Mouse (Mus musculus) heart, postnatal 10 days (tissue): ENCODE results near the gene Pepd. TPM values are rescaled to one million over a fixed set of nuclear protein-coding genes. Genes with fewer than 3 reads are reported as not detected.
"Not testable (repeated sequence)": the region's sequence is repeated elsewhere in the genome, so short reads cannot be mapped to it uniquely, and the experiment has no call there.

ENCODE experiments used
- DNase-seq, 2 experiments: peaks; one replicate each; pipeline ENCODE4 v3.0.0; 2021
- intact Hi-C: fragments of 180-260 bp; cut with DNase I; formaldehyde crosslinking; loops from one replicate; pipeline ENCODE4 v1.15.1; 2025
- total RNA-seq, 2 experiments: library from RNA; stranded (reverse); gene quantifications; 2 replicates each; pipeline ENCODE4 v1.2.3; 2021

Gene Pepd
- total RNA-seq, 2 experiments from 2014 or later: 26.3 to 27.6 TPM

DNA sequence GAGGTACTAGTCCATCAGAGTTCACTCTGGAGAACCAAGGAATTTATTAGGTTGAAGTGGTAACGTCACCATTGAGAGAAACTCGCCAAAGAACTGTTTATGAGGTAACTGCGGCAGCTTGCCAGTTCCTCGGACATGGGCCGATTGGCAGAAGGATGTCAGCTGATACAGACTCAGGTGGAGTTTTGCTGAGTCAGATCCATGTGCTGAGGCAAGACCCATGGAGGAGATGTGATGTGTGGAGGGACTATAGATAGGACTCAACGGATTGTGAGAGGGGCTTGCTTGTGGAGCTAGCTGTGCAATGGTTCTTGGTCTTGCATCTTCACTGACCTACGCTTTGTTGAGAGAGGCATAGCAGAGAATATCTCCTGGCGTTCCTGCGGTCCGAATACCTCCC, 69.6 kb downstream of the Pepd start:
- no peak for DNase-seq
- intact Hi-C loops: no loop called here

DNA sequence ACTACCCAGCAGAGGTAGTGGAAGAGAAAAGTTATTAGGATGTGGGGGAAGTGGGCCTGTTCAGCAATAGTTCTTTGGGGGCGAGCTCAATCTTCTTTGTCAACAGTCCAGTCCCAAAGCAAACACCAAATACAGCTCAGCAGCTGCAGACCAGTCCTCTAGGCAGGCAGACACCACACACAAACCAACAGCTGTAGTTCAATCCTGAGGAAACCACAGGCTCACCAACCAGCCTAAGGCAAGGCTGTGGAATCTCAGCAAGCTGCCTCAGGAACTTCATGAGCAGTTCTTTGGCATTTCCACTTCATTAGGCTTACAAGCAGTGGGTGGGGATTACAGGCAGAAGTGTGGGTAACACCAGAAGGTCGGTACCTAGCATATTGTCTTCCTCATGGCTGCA, 70.2 kb downstream of the Pepd start:
- DNase-seq, intact Hi-C loops: not testable (repeated sequence)

DNA sequence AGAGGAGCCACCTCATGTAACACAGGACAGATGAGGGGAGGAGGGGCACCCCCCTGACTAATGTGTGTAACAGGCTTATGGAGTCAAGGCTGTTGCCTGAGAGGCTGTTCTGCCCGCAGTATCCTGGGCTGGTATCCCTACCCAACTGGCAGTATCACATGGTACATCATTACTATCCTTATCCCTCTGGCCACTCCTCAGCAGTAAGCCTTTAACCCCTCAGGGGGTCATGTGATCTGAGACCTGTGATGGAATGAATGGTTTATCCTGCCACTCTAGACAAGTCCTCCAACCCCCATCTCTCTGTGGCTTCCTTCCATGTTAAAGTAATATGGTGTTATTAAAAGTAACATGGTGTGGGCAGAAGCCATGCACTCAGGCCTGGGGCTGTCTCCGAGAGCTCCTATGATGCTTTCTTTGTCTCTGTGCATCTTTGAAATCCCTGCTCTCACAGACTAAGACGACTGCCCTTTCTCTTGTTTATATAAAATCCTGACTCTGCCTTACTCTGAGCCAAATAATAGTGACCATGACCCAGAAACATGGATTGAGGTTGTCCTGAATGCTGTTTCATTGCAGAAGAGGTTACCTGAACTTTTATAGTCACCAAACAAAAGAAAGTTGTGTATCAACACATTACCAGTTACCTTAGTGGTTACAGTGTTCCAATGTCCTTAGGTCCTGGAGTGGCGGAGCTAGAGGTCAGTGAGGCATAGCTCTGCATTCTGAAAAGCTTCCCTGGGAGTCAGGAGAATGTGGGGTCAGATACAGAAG, 71.7 kb downstream of the Pepd start:
- intact Hi-C loops: no loop called here
- DNase-seq: no peak

DNA sequence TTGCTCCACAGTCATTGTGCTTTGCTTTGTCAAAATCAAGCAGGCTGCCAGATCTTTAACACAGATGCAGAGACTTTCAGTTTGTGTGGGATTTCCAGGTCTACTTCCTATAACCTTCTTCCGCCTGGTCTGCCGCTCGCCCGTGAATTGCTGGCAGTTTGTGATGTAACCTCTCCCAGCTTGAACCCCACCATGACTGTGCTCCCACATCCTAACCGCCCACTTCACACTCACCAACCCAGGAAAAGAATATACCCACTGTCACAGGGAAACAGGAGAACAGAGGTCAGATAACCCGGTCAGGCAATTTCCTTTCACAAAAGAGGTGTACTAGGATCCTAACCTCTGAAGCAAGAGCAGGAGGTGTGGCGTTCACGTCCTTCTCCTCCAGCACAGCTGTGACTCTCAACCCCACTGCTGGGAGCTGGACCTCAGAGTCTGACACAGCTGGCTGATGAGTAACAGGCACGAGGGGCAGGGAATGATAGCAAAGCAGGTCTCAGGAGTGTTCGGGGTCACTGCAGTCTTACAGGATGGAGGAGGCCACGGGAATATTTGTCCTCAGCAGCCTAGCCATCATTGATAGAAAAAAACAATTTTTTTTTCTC, 72.5 kb downstream of the Pepd start:
- DNase-seq: peak; percentile 16 to 35
- intact Hi-C loops: no loop called here

DNA sequence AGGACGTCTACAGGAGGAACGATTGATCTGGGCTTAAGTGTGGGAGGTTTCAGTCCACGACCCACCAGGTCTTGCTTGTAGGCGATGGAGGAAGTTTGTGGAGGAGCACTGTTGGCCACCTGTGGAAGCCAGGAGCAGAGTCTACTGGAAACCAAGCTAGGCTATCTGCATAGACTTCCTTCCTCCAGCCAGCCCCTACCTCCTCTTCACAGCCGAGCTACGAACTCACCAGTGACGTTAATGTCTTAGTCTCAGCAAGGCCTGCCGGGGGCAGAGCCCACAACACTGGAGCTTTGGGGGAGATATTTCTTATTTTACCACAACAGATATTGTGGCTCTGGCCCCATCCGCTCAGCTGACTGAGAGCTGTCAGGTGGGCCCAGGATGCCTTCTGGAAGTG, 73.0 kb downstream of the Pepd start:
- DNase-seq: peak in 1 of 2 experiments; percentile 4
- intact Hi-C loops: no loop called here

DNA sequence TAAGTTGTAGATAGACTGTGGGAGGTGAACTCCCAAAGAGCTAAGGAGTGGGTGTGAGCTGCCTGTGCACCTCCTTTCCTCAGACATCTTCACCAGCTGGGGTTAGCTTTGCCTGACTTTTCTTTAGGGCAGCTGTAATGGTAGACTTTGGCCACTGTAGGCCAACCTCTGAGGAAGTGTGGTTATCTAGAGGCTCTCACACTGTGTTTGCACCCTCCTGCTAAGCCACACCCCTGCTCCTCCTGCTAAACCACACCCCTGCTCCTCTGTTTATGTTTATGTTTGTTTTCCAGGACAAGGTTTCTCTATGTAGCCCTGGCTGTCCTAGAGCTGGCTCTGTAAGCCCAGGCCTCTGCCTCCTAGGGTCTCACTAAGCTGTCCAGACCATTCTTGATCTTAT, 73.5 kb downstream of the Pepd start:
- no peak for DNase-seq

DNA sequence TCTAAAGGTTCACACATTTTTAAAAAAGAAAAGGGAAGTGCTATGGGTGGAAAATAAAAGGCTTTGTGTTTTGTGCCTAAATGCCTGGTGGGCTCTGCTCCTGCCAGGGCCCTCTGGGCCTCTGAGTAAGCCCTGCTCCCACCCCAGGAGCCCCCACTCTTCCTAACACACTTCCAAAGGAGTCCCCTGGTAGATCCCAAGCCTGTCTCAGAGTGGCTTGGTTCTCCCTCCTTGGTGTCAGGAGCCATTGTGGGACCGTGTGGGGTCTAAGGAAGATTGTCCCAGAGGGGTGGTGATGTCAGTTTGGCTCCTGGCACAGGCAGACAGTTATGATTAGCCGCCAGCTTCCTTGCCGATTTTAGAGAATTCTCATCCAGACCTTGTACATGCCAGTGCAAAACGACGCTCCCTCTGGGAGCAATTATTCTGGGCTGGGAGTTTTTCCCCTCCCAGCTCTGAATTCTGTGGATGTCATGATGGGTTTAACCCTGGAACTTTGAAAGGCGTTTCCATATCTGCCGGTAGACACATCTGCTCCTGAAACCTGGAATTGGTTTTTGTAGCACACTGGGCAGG, 74.5 kb downstream of the Pepd start:
- peak in 1 of 2 experiments; percentile 8 for DNase-seq
- intact Hi-C loops: no loop called here

More for the DNA sequence above, 73.5 kb downstream of the Pepd start:
- intact Hi-C loops: no loop called here

DNA sequence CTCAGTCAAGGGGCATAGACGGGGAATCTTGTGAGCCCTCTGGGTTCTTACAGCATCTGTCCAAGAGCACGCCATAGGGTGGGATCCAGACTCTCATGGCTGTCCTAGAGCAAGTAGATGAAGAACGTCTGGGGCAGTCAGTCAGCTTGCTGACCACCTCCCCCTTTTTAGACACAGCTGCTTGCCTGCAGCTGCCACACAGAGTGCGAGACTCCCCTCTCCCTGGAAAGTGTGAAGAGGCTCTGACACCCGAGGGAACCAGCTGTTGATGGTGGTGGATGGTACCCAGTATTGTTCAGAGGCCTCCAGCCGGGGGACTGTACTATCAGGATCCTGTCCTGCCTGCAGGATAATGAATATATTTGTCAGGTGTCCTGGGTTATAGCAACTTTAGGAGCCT, 75.1 kb downstream of the Pepd start:
- intact Hi-C loops: no loop called here
- DNase-seq: no peak

DNA sequence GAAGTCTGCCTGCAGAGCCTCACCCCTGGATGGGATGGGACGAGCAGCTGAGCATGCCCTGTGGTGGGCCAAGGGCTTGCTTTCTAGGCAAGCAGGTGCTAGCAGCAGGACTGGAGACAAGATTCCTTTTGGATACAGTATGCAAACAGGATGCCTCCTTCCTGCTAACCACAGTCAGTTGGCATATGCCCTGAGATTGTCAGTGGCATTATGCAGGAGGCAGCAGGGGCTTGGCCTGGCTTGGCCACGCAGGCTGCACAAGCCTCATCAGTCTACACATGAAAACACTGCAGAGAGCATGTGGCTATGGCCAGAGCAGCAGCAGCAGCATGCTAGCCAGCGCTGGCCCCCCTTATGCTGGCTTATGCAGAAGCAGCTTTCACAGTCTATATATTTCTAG, 76.3 kb downstream of the Pepd start:
- no peak for DNase-seq
- intact Hi-C loops: no loop called here

DNA sequence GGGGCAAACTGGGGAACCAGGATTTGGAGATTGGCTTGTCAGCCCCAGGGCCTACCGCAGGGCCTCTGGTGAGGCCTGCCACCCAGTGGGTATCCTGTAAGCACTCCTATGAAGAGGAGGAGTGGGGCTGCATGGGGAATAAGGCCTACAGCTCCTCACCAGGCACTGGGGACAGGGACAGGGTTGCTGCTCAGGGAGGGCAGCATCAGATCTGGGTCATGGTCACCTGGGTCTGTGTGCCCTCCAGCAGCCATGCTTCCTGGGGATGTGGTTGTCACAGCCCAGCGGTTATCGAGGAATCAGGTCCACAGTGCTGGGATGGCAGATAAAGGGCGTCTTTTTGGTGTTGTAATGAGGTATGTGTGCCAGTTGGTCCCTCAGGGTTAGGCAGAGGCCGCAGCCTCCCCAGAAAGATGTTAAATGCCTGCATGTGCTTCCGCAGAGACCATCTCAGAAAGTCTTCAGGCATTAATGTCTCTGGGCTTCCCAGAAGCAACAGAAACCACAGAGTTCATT, 79.6 kb downstream of the Pepd start:
- no peak for DNase-seq
- intact Hi-C loops: loop anchor here (10.0 kb wide), 1 partner anchor 137 kb away; no protein-coding TSS in a partner anchor

DNA sequence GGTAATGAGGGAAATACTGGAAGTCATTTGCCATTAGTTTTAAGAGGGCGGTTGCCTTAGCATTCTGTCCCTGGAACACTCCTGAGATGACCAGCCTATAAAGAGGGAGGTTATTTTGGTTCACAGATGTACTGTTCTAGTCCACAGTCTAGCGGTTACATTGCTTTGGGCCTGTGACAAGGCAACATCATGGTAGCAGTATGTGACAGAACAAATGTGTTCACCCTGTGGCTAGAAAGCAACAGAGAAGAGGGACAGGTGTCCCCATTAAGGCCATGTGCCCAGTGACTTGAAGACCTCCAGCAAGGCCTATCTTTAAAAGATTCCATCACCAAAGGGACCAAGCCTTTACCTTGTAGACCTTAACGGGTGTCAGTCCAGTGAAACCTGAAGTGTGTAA, 80.6 kb downstream of the Pepd start:
- DNase-seq: no peak
- intact Hi-C loops: loop anchor here (10.0 kb wide), 1 partner anchor 138 kb away; no protein-coding TSS in a partner anchor

DNA sequence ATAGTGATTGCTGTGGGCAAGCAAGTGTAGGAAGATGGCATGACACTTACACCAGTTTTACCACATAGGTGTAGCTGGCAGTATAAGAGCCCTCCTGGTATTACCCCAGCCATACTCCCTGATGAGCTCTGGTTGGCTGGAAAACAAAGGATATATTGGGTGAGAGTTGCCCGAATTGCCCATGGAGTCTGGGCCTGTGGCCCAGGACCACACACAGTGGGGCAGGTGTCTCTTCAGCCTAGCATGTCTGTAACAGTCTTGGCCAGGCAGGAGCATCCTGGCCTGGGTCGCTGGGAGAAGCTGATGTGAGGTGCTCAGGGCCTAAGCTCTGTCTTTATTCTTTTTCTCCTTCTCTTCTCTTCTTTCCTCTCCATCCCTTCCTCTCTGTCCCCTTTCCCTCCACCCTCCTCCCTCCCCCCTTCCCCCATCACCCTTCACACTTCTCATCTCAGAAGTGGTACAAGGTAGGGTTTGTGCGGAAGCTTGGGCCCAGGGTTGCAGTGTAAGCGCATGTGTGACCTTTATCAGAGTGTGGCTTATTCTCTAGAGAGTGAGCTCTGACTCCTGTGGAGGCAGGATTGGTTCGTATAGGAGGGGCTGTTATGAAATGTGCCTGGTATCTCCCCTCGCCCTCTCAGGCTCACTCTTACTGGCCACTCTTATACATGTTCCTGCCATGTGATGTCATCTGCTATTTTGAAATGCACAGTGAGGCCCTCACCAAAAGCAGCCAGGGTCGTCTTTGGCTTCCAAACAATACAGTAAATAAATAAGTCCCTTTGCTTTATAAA, 83.9 kb downstream of the Pepd start:
- no peak for DNase-seq
- intact Hi-C loops: loop anchor here (10.0 kb wide), 1 partner anchor 141 kb away; no protein-coding TSS in a partner anchor

DNA sequence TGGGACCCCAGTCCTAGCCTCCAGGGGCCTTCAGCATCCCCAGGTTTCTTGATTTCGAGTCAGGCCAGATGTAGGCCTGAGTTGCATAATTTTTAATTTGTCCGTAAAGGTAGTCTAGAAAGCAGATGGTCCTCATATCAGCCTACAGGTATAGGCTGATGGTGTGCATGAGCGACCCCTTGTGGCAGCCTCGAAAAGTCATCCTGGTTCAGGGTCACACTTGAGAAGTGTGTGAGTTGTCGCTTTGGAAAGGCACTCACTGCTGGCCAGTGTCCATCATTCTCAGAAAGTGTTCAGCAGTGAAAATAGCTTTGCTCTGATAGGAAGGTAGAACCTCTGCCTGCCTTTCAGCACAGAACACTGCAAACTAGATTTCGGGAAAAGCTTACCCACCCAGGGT, 88.7 kb downstream of the Pepd start:
- intact Hi-C loops: loop anchor here (2.0 to 10.0 kb wide), 2 partner anchors 324 to 596 kb away; no protein-coding TSS in a partner anchor
- peak; percentile 53 to 67 for DNase-seq

DNA sequence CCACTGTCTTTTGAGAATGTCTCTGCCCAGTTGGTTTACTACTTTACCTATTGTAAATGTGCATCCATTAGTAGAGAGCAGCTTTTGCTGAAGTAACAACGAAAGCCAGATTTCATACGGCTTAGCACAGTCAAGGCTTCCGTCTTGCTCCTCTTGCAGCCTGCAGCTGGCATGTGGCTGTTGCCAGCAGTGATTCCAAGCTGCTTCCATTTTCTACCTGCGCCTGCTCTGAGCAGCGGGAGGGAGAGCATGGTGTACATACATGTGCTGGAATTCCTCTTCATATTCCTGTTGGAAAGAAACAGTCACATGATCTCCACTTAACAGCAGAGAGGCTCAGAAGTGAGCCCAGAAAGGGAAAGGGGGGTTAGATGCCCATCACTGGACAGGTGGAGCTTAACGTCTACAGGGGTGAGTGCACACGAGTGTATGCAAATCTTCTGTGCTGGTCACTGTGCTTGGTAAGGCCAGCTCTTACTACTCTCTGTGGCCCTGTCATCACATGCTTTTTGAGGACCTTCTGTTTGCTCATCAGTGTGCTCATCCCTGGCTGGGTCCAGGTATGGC, 91.1 kb downstream of the Pepd start:
- intact Hi-C loops: loop anchor here (10.0 kb wide), 1 partner anchor 598 kb away; no protein-coding TSS in a partner anchor
- DNase-seq: no peak

DNA sequence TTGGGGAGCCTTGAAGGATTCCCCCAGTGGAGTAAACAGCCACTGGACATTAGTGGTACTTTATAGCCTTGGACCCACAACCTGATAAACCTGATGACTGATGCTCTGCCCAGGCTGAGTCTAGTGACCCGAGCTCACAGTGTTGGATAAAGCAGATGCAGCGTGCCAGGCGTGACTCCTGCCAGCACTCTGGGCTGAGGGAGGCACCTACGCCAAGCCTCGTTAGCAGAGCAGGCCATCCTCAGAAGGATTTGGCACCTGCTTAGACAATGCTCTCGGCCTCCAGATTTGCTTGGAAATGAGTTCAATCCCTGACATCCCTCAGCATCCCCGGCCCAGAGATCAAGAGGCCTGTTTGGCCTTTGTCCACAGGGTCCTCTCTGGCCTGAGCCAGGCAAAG, 94.5 kb downstream of the Pepd start:
- no peak for DNase-seq
- intact Hi-C loops: loop anchor here (10.0 kb wide), 1 partner anchor 602 kb away; no protein-coding TSS in a partner anchor

DNA sequence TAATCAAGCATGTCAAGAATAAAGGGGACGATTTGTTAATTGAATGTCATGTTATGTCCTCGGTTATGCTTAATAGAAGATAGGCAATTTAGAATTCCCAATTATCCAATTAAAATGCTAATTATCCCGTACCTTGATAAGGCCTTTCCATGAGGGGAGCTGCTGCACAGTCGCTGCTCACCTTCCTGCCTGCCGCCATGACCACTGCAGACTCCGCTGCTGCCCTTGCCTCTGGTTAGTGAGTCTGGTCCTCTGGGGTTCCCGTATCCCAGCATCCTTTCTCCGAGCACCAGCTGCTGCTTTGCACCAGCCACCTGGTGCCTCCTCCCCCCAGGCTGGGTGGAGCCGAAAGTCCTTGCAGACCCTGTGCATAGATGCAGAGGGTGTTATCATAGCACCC, 101.0 kb downstream of the Pepd start:
- no peak for DNase-seq
- intact Hi-C loops: no loop called here

DNA sequence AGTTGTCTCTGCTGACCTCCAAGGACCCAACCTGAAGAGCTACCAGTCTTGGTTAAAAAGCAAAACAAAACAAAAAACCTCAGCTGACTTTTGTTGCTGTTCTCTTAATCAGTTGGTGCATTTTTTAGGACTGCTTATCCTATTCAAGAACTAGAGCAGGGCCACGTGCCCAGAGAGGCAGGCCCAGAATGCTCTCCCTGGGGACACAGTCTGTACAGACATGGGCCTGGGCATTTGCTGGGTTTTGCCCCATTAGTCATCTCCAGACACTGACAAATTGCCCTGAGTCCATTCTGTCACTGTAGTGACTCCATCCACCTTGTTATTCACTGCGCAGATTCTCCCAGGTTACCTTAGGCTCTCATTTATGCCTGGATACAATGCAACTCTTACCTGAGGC, 103.1 kb downstream of the Pepd start:
- DNase-seq: no peak
- intact Hi-C loops: no loop called here

DNA sequence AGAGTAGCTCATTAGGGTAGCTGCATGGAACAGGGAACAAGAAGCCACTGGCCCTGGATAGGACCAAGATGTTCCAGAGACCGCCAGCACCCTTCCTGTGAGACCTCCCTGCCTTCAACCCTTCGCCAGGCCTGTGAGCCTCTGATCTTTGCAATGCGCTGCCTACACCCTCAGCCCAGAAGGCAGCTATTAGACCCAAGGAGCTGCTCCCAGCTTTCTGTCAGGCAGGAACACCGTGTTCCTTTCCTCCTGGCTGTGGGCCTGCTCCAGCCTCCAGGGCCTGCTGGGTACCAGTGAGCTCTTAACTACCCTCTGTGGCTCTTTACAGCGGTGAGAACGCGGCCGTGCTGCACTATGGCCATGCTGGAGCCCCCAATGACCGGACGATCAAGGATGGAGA, 109.2 kb downstream of the Pepd start:
- DNase-seq: no peak
- intact Hi-C loops: no loop called here

DNA sequence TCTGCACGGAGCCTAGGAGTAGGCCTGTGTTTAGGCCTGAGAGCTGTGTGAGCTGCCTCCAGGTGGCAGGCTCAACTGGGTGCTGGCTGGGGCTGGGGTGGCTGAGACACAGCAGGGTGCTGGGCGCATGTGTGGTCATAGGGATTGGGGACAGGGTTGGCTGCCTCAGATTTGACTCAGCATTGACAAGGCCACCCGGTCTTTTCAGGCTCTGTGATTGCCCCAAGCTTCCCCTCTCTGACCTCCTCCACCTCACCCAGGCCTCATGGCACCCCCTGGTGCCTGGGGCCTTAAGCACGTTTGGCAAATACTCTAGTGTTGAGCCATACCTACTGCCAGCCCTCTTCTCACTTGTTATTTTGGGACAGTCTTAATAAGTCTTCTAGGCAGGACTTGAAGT, 111.1 kb downstream of the Pepd start:
- intact Hi-C loops: no loop called here
- DNase-seq: no peak

DNA sequence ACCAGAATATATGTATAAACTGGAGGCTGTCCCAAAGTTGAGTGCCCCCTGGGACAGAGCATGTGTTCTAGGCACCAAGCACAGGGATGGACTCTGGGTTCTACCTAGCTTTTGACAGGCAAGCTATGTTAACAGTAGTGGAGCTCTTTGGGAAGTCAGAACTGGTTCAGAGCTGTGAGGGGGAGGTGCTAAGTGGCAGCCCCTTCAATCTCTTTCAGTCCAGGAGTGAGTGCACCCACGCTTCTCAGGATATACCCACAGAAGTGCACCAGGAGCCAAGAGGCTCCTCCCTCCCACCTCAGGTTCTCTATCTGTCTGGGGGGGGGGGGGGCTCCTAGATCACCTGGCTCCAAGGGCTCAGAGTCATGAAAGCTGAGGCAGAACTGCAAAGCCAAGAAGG, 112.2 kb downstream of the Pepd start:
- intact Hi-C loops: no loop called here
- DNase-seq: no peak
